Mouse (Mus musculus) CD8-positive naive resting alpha-beta T cell, adult 2 months (primary cell): Measurements from ENCODE around the gene Hamp.

Experiments
- DNase-seq, 2 experiments: peaks; one replicate each; pipeline ENCODE4 v3.0.0; 2022; ENCODE audit warnings: low read depth in 2 of 2, low spot score in 2 of 2

Hamp gene

GRCm38 (mm10) chr7:30908992-30909431 is 34.8 kb downstream of the Hamp start:
- DNase-seq, result no peak

GRCm38 (mm10) chr7:30908277-30908991 is 35.4 kb downstream of the Hamp start:
- DNase-seq, result no peak

DNA sequence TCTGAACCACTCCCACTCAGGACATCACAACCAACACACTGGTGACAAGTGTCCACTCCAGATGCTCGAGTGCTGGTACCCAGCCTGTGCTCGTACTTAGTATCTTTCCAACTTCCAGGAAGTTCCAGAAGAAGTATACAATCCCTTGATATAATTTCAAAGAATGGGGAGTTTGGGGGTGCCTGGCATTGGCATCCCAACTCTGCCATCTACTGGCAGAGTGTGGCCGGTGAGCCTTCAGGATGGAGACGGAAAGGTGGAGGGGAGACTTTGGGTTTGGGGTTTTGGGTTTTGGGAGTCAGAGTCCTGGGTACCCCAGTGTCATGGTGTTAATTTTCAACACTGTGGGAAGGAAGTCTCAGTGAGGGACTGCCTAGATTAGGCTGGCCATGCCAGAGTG is 39.8 kb downstream of the Hamp start:
- DNase-seq, result peak in 1 of 2 experiments; percentile 19

DNA sequence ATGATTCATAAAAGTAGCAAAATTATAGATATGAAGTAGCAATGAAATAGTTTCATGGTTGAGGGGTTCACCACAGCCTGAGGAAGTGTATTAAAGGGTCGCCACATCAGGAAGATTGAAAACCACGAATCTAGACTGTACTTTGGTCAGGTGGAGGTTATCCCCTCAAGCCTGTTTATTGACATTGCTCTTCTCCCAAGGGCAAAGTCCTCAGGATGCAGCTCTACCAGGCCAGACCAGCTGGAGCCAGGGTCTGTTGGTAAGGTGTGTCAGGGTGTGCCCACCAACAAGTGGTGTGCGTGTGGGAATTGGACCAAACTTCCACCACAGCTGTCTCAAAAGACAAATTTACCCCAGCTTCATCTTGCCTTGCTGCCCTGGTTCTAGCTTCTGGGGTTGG is 48.6 kb downstream of the Hamp start:
- no peak for DNase-seq

- DNase-seq, result no peak
Measured at GRCm38 (mm10) chr7:30892515-30892914, 51.3 kb downstream of the Hamp start.
